Mouse (Mus musculus) MEL (cell line): ENCODE results near the gene Ptprn2. TPM values are rescaled to one million over a fixed set of nuclear protein-coding genes. Genes with fewer than 3 reads are reported as not detected.

Experiments used
- DNase-seq: peaks from one replicate; pipeline ENCODE4 v3.0.0; 2011; ENCODE audit warnings: low read depth, low spot score
- H3K27ac ChIP-seq: 2 replicates; pipeline ENCODE4 v1.5.1; 2012; ENCODE audit warnings: low read depth, mild to moderate bottlenecking, control low read depth, low read length, moderate library complexity; ENCODE audit not compliant: control insufficient read depth
- H3K27me3 ChIP-seq, 2 experiments: fragments of 150-350 bp in 1 of 2; sonication (generic) in 1 of 2; 2 replicates each; pipeline ENCODE4 v1.6.1; 2012; ENCODE audit warnings: low read length in 2 of 2, mild to moderate bottlenecking in 2 of 2, improper control_type of control experiment in 1 of 2, moderate library complexity in 1 of 2; ENCODE audit not compliant: insufficient read depth in 2 of 2, control insufficient read depth in 1 of 2
- H3K36me3 ChIP-seq, 2 experiments: 2 replicates each; pipeline ENCODE4 v1.6.1; 2012 to 2014; ENCODE audit warnings: low read length in 2 of 2, improper control_type of control experiment in 1 of 2, inconsistent platforms in 1 of 2, mild to moderate bottlenecking in 1 of 2; ENCODE audit not compliant: insufficient read depth in 2 of 2, control insufficient read depth in 1 of 2
- H3K4me1 ChIP-seq, 2 experiments: fragments of 150-350 bp in 1 of 2; sonication (generic) in 1 of 2; 2 replicates each; pipeline ENCODE4 v1.6.1; 2012; ENCODE audit warnings: low read length in 2 of 2, improper control_type of control experiment in 1 of 2, mild to moderate bottlenecking in 1 of 2; ENCODE audit not compliant: insufficient read depth in 2 of 2, control insufficient read depth in 1 of 2
- H3K4me3 ChIP-seq, 2 experiments: fragments of 150-350 bp in 1 of 2; sonication (generic) in 1 of 2; 2 replicates each; pipeline ENCODE4 v1.5.1; 2012; ENCODE audit warnings: low read depth in 2 of 2, low read length in 2 of 2, mild to moderate bottlenecking in 2 of 2, moderate library complexity in 2 of 2, control low read depth in 1 of 2, improper control_type of control experiment in 1 of 2; ENCODE audit not compliant: control insufficient read depth in 1 of 2, insufficient read depth in 1 of 2
- H3K79me2 ChIP-seq: 2 replicates; pipeline ENCODE4 v1.6.1; 2012; ENCODE audit warnings: mild to moderate bottlenecking, low read length, moderate library complexity; ENCODE audit not compliant: control insufficient read depth, poor library complexity, insufficient read depth
- H3K9ac ChIP-seq: 2 replicates; pipeline ENCODE4 v1.6.1; 2012; ENCODE audit warnings: low read depth, mild to moderate bottlenecking, control low read depth, low read length, moderate library complexity; ENCODE audit not compliant: control insufficient read depth, poor library complexity, severe bottlenecking
- H3K9me3 ChIP-seq: fragments of 150-350 bp; sonication (generic); replicated peaks from 2 replicates; pipeline ENCODE4 v1.6.1; 2012; ENCODE audit warnings: mild to moderate bottlenecking, low read length, improper control_type of control experiment, moderate library complexity; ENCODE audit not compliant: insufficient read depth
- BHLHE40 ChIP-seq: IDR thresholded peaks from 2 replicates; pipeline ENCODE4 v1.6.1; 2012; ENCODE audit warnings: low read depth, mild to moderate bottlenecking, inconsistent platforms, low read length, improper control_type of control experiment, borderline replicate concordance
- CHD1 ChIP-seq: IDR thresholded peaks from 2 replicates; pipeline ENCODE4 v1.6.1; 2012; ENCODE audit warnings: low read depth, mild to moderate bottlenecking, inconsistent platforms, low read length, improper control_type of control experiment
- E2F4 ChIP-seq: IDR thresholded peaks from 2 replicates; pipeline ENCODE4 v1.6.1; 2011; ENCODE audit warnings: low read depth, low read length, improper control_type of control experiment, borderline replicate concordance
- GABPA ChIP-seq: IDR thresholded peaks from 2 replicates; pipeline ENCODE4 v1.6.1; 2012; ENCODE audit warnings: low read depth, mild to moderate bottlenecking, inconsistent platforms, low read length, improper control_type of control experiment, moderate library complexity
- GATA1 ChIP-seq: IDR thresholded peaks from 2 replicates; pipeline ENCODE4 v1.6.1; 2011; ENCODE audit warnings: low read depth, low read length, improper control_type of control experiment
- JUND ChIP-seq: IDR thresholded peaks from 2 replicates; pipeline ENCODE4 v1.6.1; 2011; ENCODE audit warnings: low read depth, mild to moderate bottlenecking, improper control_type of control experiment, low read length
- KAT2A ChIP-seq: conservative IDR thresholded peaks from 2 replicates; pipeline ENCODE4 v1.6.1; 2012; ENCODE audit warnings: low read depth, low read length, improper control_type of control experiment, inconsistent platforms
- MYC ChIP-seq: IDR thresholded peaks from 2 replicates; pipeline ENCODE4 v1.6.1; 2011; ENCODE audit warnings: low read depth, mild to moderate bottlenecking, low read length, improper control_type of control experiment, moderate library complexity
- POLR2AphosphoS2 ChIP-seq: IDR thresholded peaks from 2 replicates; pipeline ENCODE4 v1.6.1; 2011; ENCODE audit warnings: low read length, improper control_type of control experiment
- RCOR1 ChIP-seq: IDR thresholded peaks from 2 replicates; pipeline ENCODE4 v1.6.1; 2012; ENCODE audit warnings: low read depth, mild to moderate bottlenecking, inconsistent platforms, low read length, improper control_type of control experiment
- SIN3A ChIP-seq: IDR thresholded peaks from 2 replicates; pipeline ENCODE4 v1.6.1; 2012; ENCODE audit warnings: low read length, improper control_type of control experiment, inconsistent platforms
- TAL1 ChIP-seq: IDR thresholded peaks from 2 replicates; pipeline ENCODE4 v1.6.1; 2012; ENCODE audit warnings: mild to moderate bottlenecking, inconsistent platforms, low read length, moderate library complexity, mixed read lengths
- TBP ChIP-seq: IDR thresholded peaks from 2 replicates; pipeline ENCODE4 v1.8.0; 2011; ENCODE audit warnings: low read depth, low read length, improper control_type of control experiment
- TCF12 ChIP-seq: IDR thresholded peaks from 2 replicates; pipeline ENCODE4 v1.6.1; 2014; ENCODE audit warnings: low read depth, mild to moderate bottlenecking, inconsistent platforms, low read length, improper control_type of control experiment, moderate library complexity
- UBTF ChIP-seq: IDR thresholded peaks from 2 replicates; pipeline ENCODE4 v1.6.1; 2012; ENCODE audit warnings: low read depth, mild to moderate bottlenecking, inconsistent platforms, low read length, improper control_type of control experiment, moderate library complexity, borderline replicate concordance; ENCODE audit not compliant: insufficient read depth
- ZKSCAN1 ChIP-seq: IDR thresholded peaks from 2 replicates; pipeline ENCODE4 v1.6.1; 2012; ENCODE audit warnings: low read depth, mild to moderate bottlenecking, inconsistent platforms, low read length, improper control_type of control experiment, moderate library complexity
- polyA plus RNA-seq, 2 experiments: library from polyadenylated mRNA; stranded (reverse) in 1 of 2; unstranded in 1 of 2; fragments of >175 nt in 1 of 2; fragments of >200 nt in 1 of 2; gene quantifications; 2 replicates each; pipeline versions ENCODE4 v1.2.1 to v1.2.4; 2012; ENCODE audit warnings: low replicate concordance in 2 of 2, low read depth in 1 of 2; ENCODE audit not compliant: insufficient read length in 2 of 2, insufficient read depth in 1 of 2, missing spikeins in 1 of 2
- total RNA-seq: library from RNA; depleted of rRNA; stranded (reverse); fragments of 300-350 nt; gene quantifications from 2 replicates; pipeline ENCODE4 v1.2.3, GENCODE M21; 2012

Gene Ptprn2
- total and polyA plus RNA-seq, 3 experiments, result not detected

DNA sequence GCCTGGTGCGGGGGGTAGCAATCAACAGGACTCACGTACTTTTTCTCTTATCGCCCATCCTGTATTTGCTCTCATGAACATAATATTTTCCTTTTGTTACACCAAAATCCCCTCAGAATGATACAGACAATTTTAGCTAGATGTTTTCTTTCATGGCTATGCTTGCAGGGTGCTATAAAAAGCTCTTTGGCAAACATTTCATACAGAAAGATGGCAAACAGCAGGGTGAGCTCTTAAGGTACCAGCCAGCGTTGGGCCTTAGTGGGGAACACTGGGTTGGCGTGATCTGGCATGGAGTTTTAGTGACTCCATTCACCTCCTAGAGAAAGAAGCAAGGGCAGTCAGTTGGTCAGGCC lies 771.3 kb downstream of the Ptprn2 start:
- H3K27me3 ChIP-seq, result no peaks in the 10 kb centered on the region
- no peaks in the 10 kb centered on the region for H3K36me3 ChIP-seq
- no peak overlapping the region for H3K27ac ChIP-seq
- no peaks in the 10 kb centered on the region; the same call in 1 of the 2 replicates for H3K9me3 ChIP-seq
- no peak for DNase-seq
- H3K9ac ChIP-seq, result no peak overlapping the region
- TF ChIP-seq MYC, result no peak
- no peak for TF ChIP-seq CHD1
- no peak for TF ChIP-seq TAL1
- TF ChIP-seq GATA1, result no peak
- no peak for TF ChIP-seq UBTF
- no peak for TF ChIP-seq E2F4
- no peak for TF ChIP-seq RCOR1
- no peak for TF ChIP-seq KAT2A
- no peak for TF ChIP-seq GABPA
- TF ChIP-seq TCF12, result no peak
- no peak for TF ChIP-seq SIN3A
- no peak overlapping the region for H3K4me3 ChIP-seq
- H3K4me1 ChIP-seq, result no peaks in the 10 kb centered on the region
- no peaks in the 10 kb centered on the region for H3K79me2 ChIP-seq

DNA sequence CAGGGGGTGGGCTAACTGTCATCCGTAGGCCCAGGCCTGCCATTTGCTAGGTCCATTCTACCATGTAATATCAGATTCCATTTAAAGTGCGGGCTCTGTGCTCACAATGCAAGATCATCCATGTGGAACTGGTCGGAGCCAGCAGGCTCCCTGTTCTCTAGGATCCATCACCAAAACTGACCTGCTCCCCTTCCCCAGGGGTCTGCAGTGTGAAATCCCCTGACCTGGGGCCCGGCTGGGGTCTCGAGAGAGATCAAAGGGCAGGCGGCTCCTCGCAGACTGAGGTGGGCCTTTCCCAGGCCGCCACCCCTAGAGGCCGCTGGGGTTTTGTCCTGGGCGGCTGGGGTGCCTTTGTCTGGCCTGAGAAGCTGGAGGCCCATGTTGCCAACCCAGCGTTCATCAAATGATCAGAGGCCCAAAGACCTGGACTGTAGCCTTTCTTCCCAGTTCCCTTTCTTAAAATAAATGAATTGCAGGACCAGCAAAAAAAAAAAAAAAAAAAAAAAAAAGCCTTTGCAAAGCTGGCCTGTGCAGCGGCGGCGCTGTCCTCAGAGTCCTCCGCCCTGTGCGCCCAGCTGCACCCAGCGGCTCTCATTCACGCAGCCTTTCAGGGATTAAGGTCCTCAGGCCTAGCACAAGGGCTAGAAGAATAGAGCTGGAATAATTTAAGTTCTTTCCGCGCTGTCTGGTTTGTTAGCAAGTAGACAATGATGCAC lies 771.8 kb downstream of the Ptprn2 start:
- no peak for DNase-seq
- H3K79me2 ChIP-seq, result no peaks in the 10 kb centered on the region
- no peak overlapping the region for H3K27ac ChIP-seq
- H3K9ac ChIP-seq, result no peak overlapping the region
- no peak overlapping the region for H3K4me3 ChIP-seq
- no peaks in the 10 kb centered on the region for H3K27me3 ChIP-seq
- TF ChIP-seq JUND (no peak), POLR2AphosphoS2 (no peak), UBTF (no peak), BHLHE40 (no peak), TBP (no peak), ZKSCAN1 (no peak)
- H3K9me3 ChIP-seq, result no peaks in the 10 kb centered on the region; the same call in 1 of the 2 replicates
- H3K4me1 ChIP-seq, result no peaks in the 10 kb centered on the region
- H3K36me3 ChIP-seq, result no peaks in the 10 kb centered on the region
